Comparison of ENCODE assay signal across 10 mouse cellular contexts in the genomic region with DNA sequence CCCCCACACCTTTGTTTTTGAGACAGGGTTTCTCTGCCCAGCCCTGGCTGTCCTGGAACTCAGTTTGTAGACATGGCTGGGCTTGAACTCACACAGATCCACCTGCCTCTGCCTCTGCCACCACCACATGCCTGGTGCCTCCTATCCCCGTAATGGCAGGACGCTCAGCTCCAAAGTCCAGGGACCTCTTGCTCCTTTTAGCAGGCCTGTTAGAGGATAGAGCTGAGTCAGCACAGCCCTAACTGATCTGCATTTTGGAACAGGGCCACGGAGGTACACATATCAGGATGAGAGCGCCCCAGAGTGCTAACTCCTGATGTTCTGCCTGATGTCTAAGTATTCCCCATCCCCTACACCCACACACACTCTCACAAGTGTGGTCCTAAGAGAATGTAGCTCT. TPM values are rescaled to one million over a fixed set of nuclear protein-coding genes. Genes with fewer than 3 reads are reported as not detected.
DNase-seq lines count a peak whose midpoint lies in the region; ATAC-seq lines count a peak whose summit lies in the region.
"Had no signal": no experiment of that assay in that cellular context is flagged by ENCODE, and none has a peak within 500 bp of the region (broad histone marks: within the 10 kb centered on the region; RNA-seq: fewer than 3 reads in every experiment).

Tmem86b (minus strand) TSS at position 392 of the 400 bp plus-strand sequence.

- ATAC-seq in heart, embryonic 11.5 days (replicated peaks; ENCODE audit: insufficient number of reproducible peaks, low FRiP score, low TSS enrichment): no peak

- H3K4me2 ChIP-seq in heart, embryonic 11.5 days: no peak within 1 kb of the TSS
- H3K4me2 ChIP-seq: lung, embryonic 15.5 days had no signal

- H3K9ac ChIP-seq in heart, embryonic 11.5 days (ENCODE audit: low read depth, low read length): no peak within 1 kb of the TSS
- H3K9ac ChIP-seq: lung, embryonic 15.5 days had no signal

- H3K36me3 ChIP-seq in heart, embryonic 11.5 days (ENCODE audit: control insufficient read depth, insufficient read depth, low read length): peaks cover 30% of the 10 kb centered on the region
- H3K36me3 ChIP-seq in megakaryocyte, embryonic 14.5 days (replicated peaks; ENCODE audit: low read length): peaks cover 97% of the 10 kb centered on the region

- no peak within 1 kb of the TSS for H3K4me3 ChIP-seq in heart, embryonic 11.5 days (ENCODE audit: low read depth, low read length)
- peak within 1 kb of the TSS; percentile 46 for H3K4me3 ChIP-seq in megakaryocyte, embryonic 14.5 days (replicated peaks)
- H3K4me3 ChIP-seq: lung, embryonic 15.5 days had no signal

- intact Hi-C loops in heart, postnatal 36 days (cut with DNase I): no loop called here

- H3K27me3 ChIP-seq in heart, embryonic 11.5 days (ENCODE audit: control insufficient read depth, insufficient read depth, low read length): no peaks in the 10 kb centered on the region
- H3K27me3 ChIP-seq in megakaryocyte, embryonic 14.5 days (replicated peaks): no peaks in the 10 kb centered on the region
- H3K27me3 ChIP-seq: lung, embryonic 15.5 days had no signal

- 86% methylated on average over 4 of the region's 4 CpGs for WGBS in heart, embryonic 11.5 days (ENCODE audit: insufficient replicate concordance)

- DNase-seq in heart, postnatal 36 days: no peak
- DNase-seq in c-Kit-negative CD71-positive TER-119-positive erythroid progenitor cells, embryonic 14.5 days (ENCODE audit: low read depth, low spot score): peak; percentile 52
- peak; percentile 75 to 84 for DNase-seq in kidney, postnatal 36 days
- no peak for DNase-seq in thymus, postnatal 25 days
- DNase-seq in testis, postnatal 10 days (ENCODE audit: low spot score): no peak
- no peak for DNase-seq in natural killer cell, adult 2 months (ENCODE audit: low spot score in 2 of 2)
- DNase-seq: gastrocnemius, postnatal 10 days had no signal

- no peaks in the 10 kb centered on the region for H3K4me1 ChIP-seq in heart, embryonic 11.5 days (ENCODE audit: control insufficient read depth, insufficient read depth, low read length)
- H3K4me1 ChIP-seq in megakaryocyte, embryonic 14.5 days: peaks cover 90% of the 10 kb centered on the region
- H3K4me1 ChIP-seq: lung, embryonic 15.5 days had no signal

- peak within 1 kb of the TSS; percentile 31; the same call in 1 of the 2 replicates for H3K27ac ChIP-seq in heart, embryonic 11.5 days (ENCODE audit: low read depth, low read length)
- H3K27ac ChIP-seq: lung, embryonic 15.5 days had no signal

- no peaks in the 10 kb centered on the region for H3K9me3 ChIP-seq in heart, embryonic 11.5 days (replicated peaks; ENCODE audit: control insufficient read depth, low read length)
- H3K9me3 ChIP-seq in megakaryocyte, embryonic 14.5 days: no peaks in the 10 kb centered on the region
- H3K9me3 ChIP-seq: lung, embryonic 15.5 days had no signal

RNA-seq across cellular contexts. Expression of gene Tmem86b, which starts in this region (rescaled TPM):
- polyA plus RNA-seq in heart, embryonic 11.5 days (2014; fragmentation: Nextera tagmentation; extraction: Ambion mirVana): 3.8 and 4.6 TPM in 2 replicates
- total RNA-seq in heart, postnatal 36 days (2021): 1 to 10 TPM; 4.2 to 5.1 TPM
- 5.3 and 15.1 TPM in 2 replicates for polyA plus RNA-seq in megakaryocyte, embryonic 14.5 days (2012; ENCODE audit: insufficient read depth, low replicate concordance)

Comparison
In these comparisons a context has a peak if more than half of its experiments do, and no peak if none do; other contexts are left out.
1. DNase-seq: peak in c-Kit-negative CD71-positive TER-119-positive erythroid progenitor cells, embryonic 14.5 days (single experiment) and kidney, postnatal 36 days (2 of 2); none in heart, postnatal 36 days (0 of 2), thymus, postnatal 25 days (single experiment), testis, postnatal 10 days (single experiment) and natural killer cell, adult 2 months (0 of 2).